Mouse (Mus musculus): ENCODE results near the gene Npcd. TPM values are rescaled to one million over a fixed set of nuclear protein-coding genes. Genes with fewer than 3 reads are reported as not detected.

Gene Npcd
- polyA plus RNA-seq, 1 experiment from 2014 or later = not detected

GRCm38 (mm10) chr15:79741173-79741858 is 92.7 kb downstream of the Npcd start:
- Histone ChIP-seq H3K36me3 (replicated peaks) (peaks cover 39% of the 10 kb centered on the region), H3K27me3 (replicated peaks; ENCODE audit: low read depth, poor library complexity, severe bottlenecking) (no peaks in the 10 kb centered on the region), H3K27ac (replicated peaks) (peak overlapping the region; percentile 96), H3K4me3 (peak overlapping the region; percentile 97), H3K9me3 (no peaks in the 10 kb centered on the region), H3K4me1 (peaks cover 41% of the 10 kb centered on the region)
- WGBS = 41% methylated on average over 14 of the region's 14 CpGs
- DNase-seq (ENCODE audit: low spot score) = no peak

- H3K36me3 ChIP-seq (replicated peaks) = peaks cover 43% of the 10 kb centered on the region
- H3K27me3 ChIP-seq (replicated peaks; ENCODE audit: low read depth, poor library complexity, severe bottlenecking) = no peaks in the 10 kb centered on the region
- peak overlapping the region; percentile 97 for H3K4me3 ChIP-seq
- 79% methylated on average over 3 of the region's 3 CpGs for WGBS
- H3K27ac ChIP-seq (replicated peaks) = peak overlapping the region; percentile 96; the same call in 1 of the 2 replicates
- no peak for DNase-seq (ENCODE audit: low spot score)
- H3K9me3 ChIP-seq = no peaks in the 10 kb centered on the region
- H3K4me1 ChIP-seq = peaks cover 42% of the 10 kb centered on the region
These were observed 93.3 kb downstream of the Npcd start for GRCm38 (mm10) chr15:79740739-79741138.

Other genes with a start within 250 kb of the Npcd start
- 1.2 and 1.4 TPM in 2 replicates for gene Dmc1, start 229.1 kb downstream of the Npcd start, polyA plus RNA-seq (2016; fragmentation: Nextera tagmentation; extraction: Ambion mirVana)
- gene Fam227a, start 175.3 kb downstream of the Npcd start, polyA plus RNA-seq (2016; fragmentation: Nextera tagmentation; extraction: Ambion mirVana) = 2.0 and 2.3 TPM in 2 replicates
- 60.3 and 69.6 TPM in 2 replicates for gene Cby1, start 175.0 kb downstream of the Npcd start, polyA plus RNA-seq (2016; fragmentation: Nextera tagmentation; extraction: Ambion mirVana)
- 250 and 258 TPM in 2 replicates for gene Tomm22, start 163.4 kb downstream of the Npcd start, polyA plus RNA-seq (2016; fragmentation: Nextera tagmentation; extraction: Ambion mirVana)
- gene Josd1, start 146.3 kb downstream of the Npcd start, polyA plus RNA-seq (2016; fragmentation: Nextera tagmentation; extraction: Ambion mirVana) = 22.9 and 23.9 TPM in 2 replicates
- 47.7 and 51.6 TPM in 2 replicates for gene Gtpbp1, start 143.4 kb downstream of the Npcd start, polyA plus RNA-seq (2016; fragmentation: Nextera tagmentation; extraction: Ambion mirVana)
- 2.4 and 3.4 TPM in 2 replicates for gene Sun2, start 91.7 kb downstream of the Npcd start, polyA plus RNA-seq (2016; fragmentation: Nextera tagmentation; extraction: Ambion mirVana)
- 66.3 and 68.6 TPM in 2 replicates for gene Dnal4, start 56.4 kb downstream of the Npcd start, polyA plus RNA-seq (2016; fragmentation: Nextera tagmentation; extraction: Ambion mirVana)
- gene Nptxr, start 29.5 kb downstream of the Npcd start, polyA plus RNA-seq (2016; fragmentation: Nextera tagmentation; extraction: Ambion mirVana) = 1.8 and 2.2 TPM in 2 replicates
- 16.1 and 18.1 TPM in 2 replicates for gene Cbx6, start 451 bp upstream of the Npcd start, polyA plus RNA-seq (2016; fragmentation: Nextera tagmentation; extraction: Ambion mirVana)
- gene Apobec3, start 57.4 kb upstream of the Npcd start, polyA plus RNA-seq (2016; fragmentation: Nextera tagmentation; extraction: Ambion mirVana) = 7.7 and 8.4 TPM in 2 replicates
- gene Cbx7, start 136.9 kb upstream of the Npcd start, polyA plus RNA-seq (2016; fragmentation: Nextera tagmentation; extraction: Ambion mirVana) = 2.1 and 2.4 TPM in 2 replicates
- 1.4 and 1.6 TPM in 2 replicates for gene Pdgfb, start 180.7 kb upstream of the Npcd start, polyA plus RNA-seq (2016; fragmentation: Nextera tagmentation; extraction: Ambion mirVana)

Data from embryonic facial prominence, embryonic 10.5 days (tissue).